Mouse (Mus musculus): Measurements from ENCODE around the gene Il17d. TPM values are rescaled to one million over a fixed set of nuclear protein-coding genes. Genes with fewer than 3 reads are reported as not detected.
A peak's percentile ranks its signal among the peaks of the same experiment; 100 is the strongest.

Gene Il17d
- 20.6 and 21.8 TPM in 2 replicates for polyA plus RNA-seq (2012; rRNA removed)

GRCm38 (mm10) chr14:57524671-57525387, at the start of gene Il17d:
TSS of gene Il17d (plus strand) at chr14:57524777.
- Histone ChIP-seq H3K4me3 (replicated peaks; ENCODE audit: insufficient read depth, low read depth, low read length) (peak within 1 kb of the TSS; percentile 91), H3K27me3 (ENCODE audit: control insufficient read depth, insufficient read depth, low read length) (no peaks in the 10 kb centered on the region), H3K4me1 (ENCODE audit: control insufficient read depth, insufficient read depth, low read length) (peaks cover 4% of the 10 kb centered on the region; the same call in 1 of the 2 replicates), H3K27ac (ENCODE audit: insufficient read depth, low read length) (peak within 1 kb of the TSS; percentile 74)
- TF ChIP-seq POLR2A (IDR thresholded peaks at IDR 0.05; ENCODE audit: borderline replicate concordance, insufficient read depth, low read length), result 0 out of 2 replicates have a peak, but pooled peaks have one; percentile 25
- no peak for TF ChIP-seq CTCF (IDR thresholded peaks at IDR 0.05; ENCODE audit: borderline replicate concordance, insufficient read depth, low read depth, low read length)
- WGBS, result 2% methylated on average over 84 of the region's 104 CpGs
- peak; percentile 69 to 71 for DNase-seq

GRCm38 (mm10) chr14:57475057-57475456, 49.5 kb upstream of the Il17d start:
- Histone ChIP-seq H3K4me3 (replicated peaks; ENCODE audit: insufficient read depth, low read depth, low read length) (no peak overlapping the region), H3K27ac (ENCODE audit: insufficient read depth, low read length) (no peak overlapping the region), H3K4me1 (ENCODE audit: control insufficient read depth, insufficient read depth, low read length) (no peaks in the 10 kb centered on the region), H3K27me3 (ENCODE audit: control insufficient read depth, insufficient read depth, low read length) (no peaks in the 10 kb centered on the region)
- TF ChIP-seq POLR2A (IDR thresholded peaks at IDR 0.05; ENCODE audit: borderline replicate concordance, insufficient read depth, low read length) (no peak), CTCF (IDR thresholded peaks at IDR 0.05; ENCODE audit: borderline replicate concordance, insufficient read depth, low read depth, low read length) (no peak)
- WGBS, result 86% methylated on average over 2 of the region's 2 CpGs
- DNase-seq, result no peak

- 98% methylated on average over 2 of the region's 2 CpGs for WGBS
- H3K4me3 ChIP-seq (replicated peaks; ENCODE audit: insufficient read depth, low read depth, low read length), result no peak overlapping the region
- H3K4me1 ChIP-seq (ENCODE audit: control insufficient read depth, insufficient read depth, low read length), result no peaks in the 10 kb centered on the region
- no peak for DNase-seq
- TF ChIP-seq CTCF (IDR thresholded peaks at IDR 0.05; ENCODE audit: borderline replicate concordance, insufficient read depth, low read depth, low read length) (no peak), POLR2A (IDR thresholded peaks at IDR 0.05; ENCODE audit: borderline replicate concordance, insufficient read depth, low read length) (no peak)
- no peaks in the 10 kb centered on the region for H3K27me3 ChIP-seq (ENCODE audit: control insufficient read depth, insufficient read depth, low read length)
- no peak overlapping the region for H3K27ac ChIP-seq (ENCODE audit: insufficient read depth, low read length)
Observed at GRCm38 (mm10) chr14:57482262-57482661, 42.3 kb upstream of the Il17d start.

GRCm38 (mm10) chr14:57484183-57484582, 40.4 kb upstream of the Il17d start:
- TF ChIP-seq CTCF (IDR thresholded peaks at IDR 0.05; ENCODE audit: borderline replicate concordance, insufficient read depth, low read depth, low read length), result no peak
- Histone ChIP-seq H3K27ac (ENCODE audit: insufficient read depth, low read length) (no peak overlapping the region), H3K4me3 (replicated peaks; ENCODE audit: insufficient read depth, low read depth, low read length) (no peak overlapping the region), H3K27me3 (ENCODE audit: control insufficient read depth, insufficient read depth, low read length) (no peaks in the 10 kb centered on the region), H3K4me1 (ENCODE audit: control insufficient read depth, insufficient read depth, low read length) (no peaks in the 10 kb centered on the region)
- no peak for DNase-seq
- WGBS, result 96% methylated on average over 6 of the region's 6 CpGs

- TF ChIP-seq POLR2A (IDR thresholded peaks at IDR 0.05; ENCODE audit: borderline replicate concordance, insufficient read depth, low read length) (no peak), CTCF (IDR thresholded peaks at IDR 0.05; ENCODE audit: borderline replicate concordance, insufficient read depth, low read depth, low read length) (no peak)
- no peaks in the 10 kb centered on the region for H3K4me1 ChIP-seq (ENCODE audit: control insufficient read depth, insufficient read depth, low read length)
- no peaks in the 10 kb centered on the region for H3K27me3 ChIP-seq (ENCODE audit: control insufficient read depth, insufficient read depth, low read length)
- 86% methylated on average over 3 of the region's 3 CpGs for WGBS
- DNase-seq, result no peak
- no peak overlapping the region for H3K27ac ChIP-seq (ENCODE audit: insufficient read depth, low read length)
- no peak overlapping the region for H3K4me3 ChIP-seq (replicated peaks; ENCODE audit: insufficient read depth, low read depth, low read length)
Observed at GRCm38 (mm10) chr14:57489696-57490095, 34.9 kb upstream of the Il17d start.

GRCm38 (mm10) chr14:57493840-57494239, 30.7 kb upstream of the Il17d start:
- DNase-seq, result no peak
- no peak overlapping the region for H3K4me3 ChIP-seq (replicated peaks; ENCODE audit: insufficient read depth, low read depth, low read length)
- TF ChIP-seq POLR2A (IDR thresholded peaks at IDR 0.05; ENCODE audit: borderline replicate concordance, insufficient read depth, low read length), result no peak
- no peak for TF ChIP-seq CTCF (IDR thresholded peaks at IDR 0.05; ENCODE audit: borderline replicate concordance, insufficient read depth, low read depth, low read length)

GRCm38 (mm10) chr14:57503729-57504128, 20.8 kb upstream of the Il17d start:
- H3K27me3 ChIP-seq (ENCODE audit: control insufficient read depth, insufficient read depth, low read length), result no peaks in the 10 kb centered on the region
- WGBS, result 18% methylated on average over 6 of the region's 6 CpGs
- H3K4me3 ChIP-seq (replicated peaks; ENCODE audit: insufficient read depth, low read depth, low read length), result no peak overlapping the region
- peaks cover 20% of the 10 kb centered on the region for H3K4me1 ChIP-seq (ENCODE audit: control insufficient read depth, insufficient read depth, low read length)
- DNase-seq, result peak; percentile 92 to 98
- TF ChIP-seq POLR2A (IDR thresholded peaks at IDR 0.05; ENCODE audit: borderline replicate concordance, insufficient read depth, low read length) (peak; percentile 58; the same call in 1 of the 2 replicates), CTCF (IDR thresholded peaks at IDR 0.05; ENCODE audit: borderline replicate concordance, insufficient read depth, low read depth, low read length) (no peak; the same call in 1 of the 2 replicates)
- H3K27ac ChIP-seq (ENCODE audit: insufficient read depth, low read length), result peak overlapping the region; percentile 65

More at GRCm38 (mm10) chr14:57493840-57494239, 30.7 kb upstream of the Il17d start:
- no peaks in the 10 kb centered on the region for H3K4me1 ChIP-seq (ENCODE audit: control insufficient read depth, insufficient read depth, low read length)
- 29% methylated on average over 2 of the region's 2 CpGs for WGBS
- H3K27ac ChIP-seq (ENCODE audit: insufficient read depth, low read length), result no peak overlapping the region
- no peaks in the 10 kb centered on the region for H3K27me3 ChIP-seq (ENCODE audit: control insufficient read depth, insufficient read depth, low read length)

GRCm38 (mm10) chr14:57509554-57509953, 15.0 kb upstream of the Il17d start:
- DNase-seq, result no peak

More at GRCm38 (mm10) chr14:57509554-57509953, 15.0 kb upstream of the Il17d start:
- Histone ChIP-seq H3K27me3 (ENCODE audit: control insufficient read depth, insufficient read depth, low read length) (no peaks in the 10 kb centered on the region), H3K4me3 (replicated peaks; ENCODE audit: insufficient read depth, low read depth, low read length) (no peak overlapping the region), H3K27ac (ENCODE audit: insufficient read depth, low read length) (no peak overlapping the region), H3K4me1 (ENCODE audit: control insufficient read depth, insufficient read depth, low read length) (peaks cover 15% of the 10 kb centered on the region)
- no peak for TF ChIP-seq CTCF (IDR thresholded peaks at IDR 0.05; ENCODE audit: borderline replicate concordance, insufficient read depth, low read depth, low read length)
- TF ChIP-seq POLR2A (IDR thresholded peaks at IDR 0.05; ENCODE audit: borderline replicate concordance, insufficient read depth, low read length), result no peak
- WGBS, result 66% methylated on average over 6 of the region's 6 CpGs
